Mouse (Mus musculus) bone marrow macrophage, adult 2 months (primary cell): ENCODE measurements at regions not wholly inside any gene's neighbourhood (a gene's known extent, or its start where the extent isn't known, plus 50 kb on each side); places are given as distances from the start of the nearest gene placed in this dataset.

Experiments used
- CTCF ChIP-seq: IDR thresholded peaks from 2 replicates; pipeline ENCODE4 v1.5.1; 2012; ENCODE audit warnings: low read depth, mild to moderate bottlenecking, low read length, moderate library complexity
- POLR2A ChIP-seq: IDR thresholded peaks from 2 replicates; pipeline ENCODE4 v1.6.1; 2012; ENCODE audit warnings: mild to moderate bottlenecking, low read depth, low read length, borderline replicate concordance

DNA sequence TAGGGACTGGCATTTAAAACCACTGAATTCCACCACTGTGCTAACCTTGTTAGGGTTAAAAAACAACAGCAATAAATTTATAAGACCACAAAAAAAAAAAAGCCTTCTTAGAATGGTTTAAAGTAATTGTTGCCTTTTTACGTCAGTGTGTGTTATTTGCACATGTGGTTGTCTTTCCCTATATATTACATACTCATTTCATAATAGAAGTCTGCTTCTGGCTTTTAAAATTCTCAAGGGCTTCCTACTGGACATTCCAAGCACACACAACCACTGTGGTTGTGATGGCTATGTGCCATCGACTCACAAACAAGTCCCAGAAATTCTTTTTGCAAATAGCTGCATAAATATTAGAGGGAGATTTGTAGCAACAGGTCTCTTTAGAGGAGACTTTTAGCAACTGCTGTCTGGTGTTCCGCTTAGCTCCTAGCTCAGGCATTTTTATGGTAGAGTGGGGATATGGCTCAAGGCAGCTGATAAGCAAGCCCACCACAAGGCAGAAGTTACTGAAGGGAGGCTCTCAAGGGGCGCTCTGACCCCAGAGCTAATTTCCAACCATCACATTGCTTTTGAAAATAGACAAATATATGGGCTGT lies 138.8 kb upstream of the Gpc5 start:
- TF ChIP-seq POLR2A: no peak
- no peak for TF ChIP-seq CTCF
